Mouse (Mus musculus) cerebellum, adult 8-10 months (tissue): ENCODE data around the gene Gm21943.
"Not testable (repeated sequence)": the region's sequence is repeated elsewhere in the genome, so short reads cannot be mapped to it uniquely, and the experiment has no call there.

ENCODE experiments used
- DNase-seq: peaks from one replicate; pipeline ENCODE4 v3.0.0; 2022

Gm21943 gene

DNA sequence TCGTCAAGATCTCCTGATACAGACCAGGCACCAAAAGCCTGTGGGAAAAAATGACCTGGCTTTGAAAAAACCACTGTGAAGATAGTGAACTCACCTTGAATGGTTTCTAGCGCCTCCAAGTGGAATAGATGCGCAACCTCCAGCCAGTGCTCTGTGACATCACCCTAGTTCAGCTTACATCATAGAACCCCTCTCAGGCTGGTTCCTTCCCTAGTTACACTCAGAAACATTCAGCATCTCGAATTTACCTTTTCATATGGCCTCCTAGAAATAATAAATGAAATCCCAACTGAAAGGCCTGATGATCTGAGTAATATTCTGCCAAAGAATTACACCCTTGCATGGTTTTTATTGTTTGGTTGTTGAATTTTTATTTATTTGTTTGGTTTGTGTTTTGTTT lies at the start of gene Gm21943:
Gene Gm21943 (minus strand): TSS at position 101 of the 400 bp plus-strand sequence.
- not testable (repeated sequence) for DNase-seq
